Mouse (Mus musculus) cerebellum, postnatal 25 days (tissue): ENCODE measurements at regions not wholly inside any gene's neighbourhood (a gene's known extent, or its start where the extent isn't known, plus 50 kb on each side); places are given as distances from the start of the nearest gene placed in this dataset.
A peak's percentile ranks its signal among the peaks of the same experiment; 100 is the strongest.

Source experiments
- DNase-seq, 2 experiments: peaks; one replicate each; pipeline ENCODE4 v3.0.0; 2021; ENCODE audit warnings: mixed read lengths in 2 of 2

DNA sequence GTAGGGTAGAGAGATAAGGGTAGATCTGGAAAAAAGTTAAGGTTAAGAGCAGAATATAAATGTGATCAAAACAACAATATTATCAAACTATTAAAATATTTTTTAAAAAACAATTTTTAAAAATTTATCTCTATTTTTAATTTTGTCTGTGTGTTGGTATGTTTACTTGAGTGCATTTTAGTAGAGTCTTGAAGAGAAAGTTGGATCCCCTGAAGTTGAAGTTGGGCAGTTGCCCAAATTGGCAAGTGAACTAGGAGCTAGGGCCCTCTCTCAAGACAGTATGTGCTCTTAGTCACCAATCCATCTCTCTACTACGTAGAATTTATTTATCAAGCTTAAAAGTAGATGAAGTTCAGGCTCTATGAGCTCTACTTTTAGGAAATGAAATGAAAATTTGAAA, 59.9 kb downstream of the Adamts1 start:
- no peak for DNase-seq

DNA sequence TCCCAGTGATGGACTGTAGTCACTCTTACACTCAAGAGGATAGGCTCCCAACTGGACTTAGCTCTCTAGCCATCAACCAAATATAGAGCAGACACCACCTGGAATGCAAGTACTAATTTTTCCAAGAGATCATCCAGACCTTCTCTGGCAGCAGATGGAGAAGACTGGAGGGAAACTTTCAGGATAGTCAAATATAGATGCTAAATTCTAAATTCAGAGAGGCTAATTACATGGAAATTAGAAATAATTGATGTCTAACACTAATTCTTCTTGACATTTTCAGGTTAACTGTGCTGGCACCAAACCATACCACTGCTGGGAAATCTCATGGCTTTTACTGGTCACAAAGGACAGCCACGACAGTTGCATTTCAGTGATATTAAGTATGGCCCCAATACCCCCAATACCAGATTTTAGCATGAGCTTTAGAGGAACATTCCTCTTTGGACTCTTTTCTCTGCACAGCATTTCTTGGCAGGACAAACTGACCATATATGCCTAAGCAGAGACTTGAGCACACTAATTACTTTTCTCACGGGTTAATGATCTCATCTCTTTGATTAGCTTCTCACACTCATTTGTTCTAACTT, 64.2 kb downstream of the Adamts1 start:
- DNase-seq, result peak in 1 of 2 experiments; percentile 38

DNA sequence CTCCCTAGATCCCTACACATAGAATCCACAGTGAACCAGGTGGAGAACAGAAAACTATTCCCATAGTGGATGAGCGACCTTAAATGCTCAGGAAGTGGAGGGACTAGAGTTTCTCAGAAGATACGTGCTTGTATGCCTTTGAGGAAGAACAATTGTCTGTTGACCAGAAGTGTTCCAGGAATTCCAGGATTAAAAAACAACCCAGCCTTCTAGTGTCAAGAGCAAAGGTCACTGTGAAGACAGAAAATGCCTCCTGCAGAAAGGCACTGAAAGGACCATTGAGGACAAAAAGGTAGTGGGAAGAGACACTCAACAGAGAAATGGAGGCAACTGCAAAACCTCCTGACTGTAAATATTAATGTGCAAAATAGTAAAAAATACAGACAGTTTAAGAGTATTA, 74.9 kb downstream of the Adamts1 start:
- no peak for DNase-seq

DNA sequence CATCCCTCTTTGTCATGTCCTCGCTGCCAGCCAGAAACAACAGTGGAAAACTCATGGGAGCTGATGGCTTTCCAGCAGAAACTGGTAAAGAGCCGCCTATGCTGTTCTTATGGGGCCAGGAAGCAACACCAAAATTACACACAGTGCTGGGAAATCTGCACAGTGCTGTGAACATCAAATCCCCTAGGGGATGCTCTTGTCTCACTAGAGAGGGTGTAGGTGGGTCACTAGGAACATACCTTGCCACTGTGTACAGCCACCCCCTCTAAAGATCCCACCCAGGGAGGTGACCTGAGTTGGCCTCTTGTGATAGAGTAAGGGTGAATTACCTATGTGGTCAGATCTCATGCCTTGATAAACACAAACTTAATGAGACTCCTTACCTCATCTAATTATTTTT, 80.9 kb downstream of the Adamts1 start:
- no peak for DNase-seq

DNA sequence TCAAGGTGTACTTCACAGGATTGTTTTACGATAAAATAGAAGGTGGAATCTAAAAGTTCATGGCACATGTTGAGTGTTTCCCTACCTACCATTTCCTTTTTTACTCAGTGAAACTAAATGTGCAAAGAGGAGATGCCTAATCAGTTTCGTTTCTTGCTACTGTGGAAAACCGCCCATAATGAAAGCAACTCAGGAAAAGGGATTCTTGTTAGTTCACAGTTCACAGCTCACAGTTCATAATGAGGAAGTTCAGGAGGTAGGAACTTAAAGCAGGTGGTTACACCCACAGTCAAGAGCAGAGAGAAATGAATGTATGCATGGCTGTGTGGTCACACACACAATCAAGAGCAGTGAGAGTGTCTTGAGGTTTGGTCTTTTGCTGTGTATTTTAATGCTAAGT, 90.6 kb downstream of the Adamts1 start:
- DNase-seq, result no peak

DNA sequence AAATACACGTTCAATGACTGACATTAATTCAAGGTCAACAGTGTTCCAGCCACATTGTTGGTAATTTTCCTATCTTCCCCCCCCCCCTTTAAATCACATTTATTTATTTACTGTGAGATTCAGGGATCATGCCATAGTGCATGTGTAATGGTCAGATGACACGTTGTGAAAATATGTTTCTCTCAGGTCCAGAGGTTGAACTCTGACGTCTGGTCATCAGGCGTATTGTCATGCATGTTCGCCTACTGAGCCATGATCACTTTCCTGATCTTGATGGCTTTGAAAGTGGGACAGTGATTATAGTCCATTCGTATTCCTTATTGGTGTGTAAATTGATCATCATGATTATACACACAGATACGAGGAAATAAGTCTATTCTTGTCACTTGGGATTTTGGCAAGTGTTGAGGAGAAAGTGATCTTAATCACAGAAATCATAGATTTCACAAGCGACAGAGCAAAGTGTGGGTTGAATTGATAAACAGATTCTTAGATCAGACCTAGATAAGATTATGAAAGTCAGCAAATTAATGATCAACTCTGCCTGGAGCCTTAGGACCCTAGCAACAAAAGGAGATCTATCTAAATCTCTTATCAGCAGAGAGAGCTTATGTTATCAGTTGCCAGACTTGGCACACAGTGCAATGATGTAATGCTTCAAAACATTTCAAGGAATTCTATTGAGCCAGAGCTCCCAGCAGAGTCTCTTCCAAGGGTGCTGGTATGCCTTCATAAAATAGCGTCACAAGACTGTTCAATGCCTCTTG, 98.5 kb downstream of the Adamts1 start:
- no peak for DNase-seq

DNA sequence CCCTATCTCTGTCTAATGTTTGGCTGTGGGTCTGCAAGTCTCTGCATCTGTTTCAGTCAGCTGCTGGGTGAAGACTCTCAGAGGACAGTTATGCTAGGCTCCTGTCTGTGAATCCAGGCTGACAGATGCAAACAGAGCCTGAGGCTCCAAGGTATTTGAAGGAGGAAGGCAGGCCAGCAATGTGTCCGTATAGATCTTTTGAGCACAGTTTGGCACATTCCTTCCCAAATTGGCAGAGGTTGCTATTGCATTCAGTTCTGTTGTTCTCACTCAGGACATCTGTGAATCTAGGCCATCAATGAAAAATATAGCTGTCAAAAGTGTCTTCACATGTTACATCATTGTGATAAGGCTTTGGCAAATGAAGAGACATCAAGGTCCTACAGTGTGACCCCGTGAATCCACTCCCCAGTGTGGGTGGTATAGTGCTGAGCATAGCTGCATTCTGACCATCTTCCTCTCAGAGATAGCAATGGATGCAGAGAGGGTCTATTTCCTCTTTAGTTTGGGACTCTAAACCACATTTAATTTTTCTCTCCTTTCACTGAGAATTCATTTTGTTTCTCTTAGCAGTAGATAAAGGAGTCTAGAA, 99.9 kb downstream of the Adamts1 start:
- no peak for DNase-seq

DNA sequence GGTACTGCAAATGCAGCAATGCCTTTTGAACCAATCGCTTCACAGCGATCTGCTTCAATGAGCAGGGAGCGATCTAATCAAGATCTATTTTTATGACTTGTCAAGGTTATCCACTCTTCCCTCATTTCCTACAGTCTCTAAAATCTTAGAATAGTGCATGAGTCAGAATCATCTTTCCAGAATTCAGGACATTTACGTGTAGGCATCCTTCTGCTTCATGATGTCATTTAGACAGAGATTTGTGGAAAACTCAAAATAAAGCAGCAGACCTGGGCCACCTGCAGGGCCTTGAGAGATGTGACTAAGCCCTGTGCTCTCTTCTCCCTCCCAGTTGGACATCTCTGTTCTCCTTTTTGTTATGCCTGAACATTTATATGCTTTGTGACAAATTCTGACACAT, 103.6 kb downstream of the Adamts1 start:
- DNase-seq, result peak in 1 of 2 experiments; percentile 31

DNA sequence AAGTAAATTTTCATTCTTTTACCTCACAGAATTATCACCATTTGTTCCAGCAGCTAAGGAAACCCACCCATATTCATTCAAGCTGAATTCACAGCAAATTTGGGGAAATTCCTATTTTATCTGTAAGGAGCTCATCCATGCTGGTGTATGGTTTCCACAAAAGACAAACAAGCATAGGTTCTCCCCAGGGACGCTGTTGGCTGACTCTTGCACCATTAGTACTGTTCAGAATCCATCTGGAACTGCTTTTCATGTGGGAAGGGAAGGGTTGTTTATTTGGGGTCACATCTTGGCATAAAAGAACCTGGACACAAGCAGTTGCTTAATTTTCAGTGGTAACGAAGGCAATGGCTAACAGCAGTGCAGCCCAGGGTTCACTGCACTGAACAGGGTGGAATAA, 120.2 kb downstream of the Adamts1 start:
- no peak for DNase-seq

DNA sequence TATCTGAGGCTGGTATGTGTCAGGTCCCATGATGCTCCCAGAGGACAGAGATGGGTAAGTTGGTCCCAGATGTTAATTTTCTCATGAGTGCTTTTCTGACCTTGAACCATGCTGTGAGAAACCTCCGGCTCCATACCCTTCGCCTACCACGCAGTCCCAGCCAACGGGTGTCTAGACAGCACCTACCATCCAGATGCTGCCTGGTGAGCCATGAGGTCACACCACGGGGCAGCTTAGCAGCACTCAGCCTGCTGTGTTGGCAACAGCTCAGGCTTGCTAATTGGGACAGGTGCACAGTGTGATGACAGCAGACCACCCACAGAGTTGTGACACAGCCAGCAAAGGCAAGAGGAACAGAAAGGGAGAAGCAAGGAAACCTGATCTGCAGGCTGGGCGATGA, 122.6 kb downstream of the Adamts1 start:
- peak; percentile 64 to 80 for DNase-seq

DNA sequence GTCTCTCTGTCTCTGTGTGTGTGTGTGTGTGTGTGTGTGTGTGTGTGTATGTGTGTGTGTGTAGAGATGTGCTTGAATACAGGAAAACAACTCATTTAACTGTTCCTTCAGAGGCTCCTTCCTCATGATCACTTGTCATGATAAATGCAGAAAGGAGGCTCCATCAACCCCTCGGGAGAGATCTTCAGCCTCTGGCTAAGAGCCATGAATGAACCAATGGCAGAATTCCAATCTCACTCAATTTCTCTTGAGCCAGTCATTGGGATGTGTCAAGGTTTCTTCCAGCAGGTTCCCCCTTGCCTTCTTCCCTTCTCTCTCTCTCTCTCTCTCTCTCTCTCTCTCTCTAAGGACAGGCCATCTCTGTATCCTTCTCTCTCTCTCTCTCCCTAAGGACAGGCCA, 124.1 kb downstream of the Adamts1 start:
- peak in 1 of 2 experiments; percentile 12 for DNase-seq

DNA sequence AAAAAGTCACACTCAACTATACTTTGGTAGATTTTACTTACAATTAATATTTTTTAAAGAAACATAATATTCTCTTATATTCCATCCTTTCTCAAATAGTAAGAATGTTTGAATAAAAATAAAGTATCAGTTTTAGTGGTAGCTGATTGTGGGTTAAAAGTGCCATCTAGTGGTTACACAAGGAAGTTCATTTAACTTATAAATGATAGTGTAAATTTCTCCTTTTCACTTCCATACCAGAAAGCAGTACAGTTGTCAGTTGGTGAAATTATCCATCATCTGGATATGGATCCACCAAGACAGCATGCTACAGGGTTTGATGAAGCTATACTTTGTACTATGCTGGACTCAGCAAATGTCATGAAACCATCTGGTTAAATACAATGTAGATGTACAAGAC, 124.7 kb downstream of the Adamts1 start:
- DNase-seq, result no peak

DNA sequence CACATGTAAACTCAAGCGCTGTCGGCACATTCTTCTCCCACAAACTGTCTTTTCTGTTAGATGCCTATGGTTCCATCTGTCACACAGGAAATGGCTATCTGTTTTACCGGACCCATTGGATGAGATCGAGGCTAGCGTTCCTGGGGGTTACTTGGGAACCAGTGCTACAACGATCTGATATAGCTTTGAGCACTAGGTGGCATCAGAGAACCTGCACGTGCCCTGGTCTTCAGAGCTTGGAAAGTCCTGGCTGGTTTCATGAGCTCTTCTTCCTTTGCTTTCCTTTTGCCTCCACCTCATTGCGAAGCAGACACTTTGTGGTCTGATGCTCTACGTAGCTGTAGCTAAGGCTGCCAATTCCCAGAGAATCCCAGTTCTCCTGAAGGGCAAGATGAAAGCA, 123.8 kb upstream of the Cyyr1 start:
- DNase-seq, result peak; percentile 42 to 59

DNA sequence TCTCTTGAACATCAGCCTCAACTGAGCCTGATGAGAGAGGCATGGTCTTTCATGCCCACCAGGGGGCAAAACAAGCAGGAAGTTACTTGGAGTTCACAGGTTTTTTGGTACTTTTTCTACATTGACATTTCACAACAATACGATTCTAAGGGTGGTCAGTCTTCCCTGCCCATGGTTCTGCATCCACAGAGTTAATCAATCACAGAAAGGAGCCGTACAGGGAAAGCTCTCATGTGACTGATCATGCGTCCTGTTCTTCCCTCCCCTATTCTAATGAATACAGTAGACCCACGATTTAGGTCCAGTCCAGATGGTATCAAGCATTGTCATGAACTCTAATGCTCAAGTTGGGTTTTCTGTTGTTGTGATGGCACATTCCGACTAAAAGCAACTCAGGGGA, 115.6 kb upstream of the Cyyr1 start:
- DNase-seq, result no peak

DNA sequence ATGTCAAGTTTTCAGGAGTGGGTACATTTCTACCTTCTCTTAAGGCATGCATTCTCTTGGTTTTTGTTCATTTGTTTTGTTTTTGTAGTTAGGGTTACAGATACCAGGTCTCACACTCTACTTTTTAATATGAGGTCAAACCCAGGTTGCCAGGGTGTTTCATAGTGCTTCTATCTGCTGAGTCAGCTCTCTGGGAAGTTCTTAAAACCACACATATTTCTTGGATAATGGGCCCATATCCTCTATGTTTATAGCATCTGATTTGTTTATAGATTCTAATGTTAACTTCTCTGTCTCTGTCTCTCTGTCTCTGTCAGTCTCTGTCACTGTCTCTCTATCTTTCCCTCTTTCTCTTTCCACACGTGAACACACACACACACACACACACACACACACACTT, 114.6 kb upstream of the Cyyr1 start:
- no peak for DNase-seq

DNA sequence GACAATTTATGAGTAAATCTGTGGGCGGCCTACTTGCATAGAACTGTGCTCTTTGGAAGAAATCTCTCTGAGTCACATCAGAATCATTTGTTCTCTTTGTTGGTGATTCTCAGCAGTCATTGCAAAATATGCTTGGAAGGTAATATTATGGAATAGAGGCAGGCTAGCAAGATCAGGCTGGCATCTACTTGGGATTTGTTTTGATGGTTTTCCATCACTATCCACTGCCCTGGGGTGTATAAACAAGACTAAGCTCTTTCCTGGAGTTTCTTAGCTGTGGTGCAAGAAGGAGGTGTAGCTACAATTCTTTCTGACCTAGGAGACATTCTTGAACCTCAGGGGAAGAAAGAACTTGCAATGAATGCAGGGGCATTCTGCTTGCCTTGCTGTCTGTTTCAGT, 96.3 kb upstream of the Cyyr1 start:
- DNase-seq, result no peak

DNA sequence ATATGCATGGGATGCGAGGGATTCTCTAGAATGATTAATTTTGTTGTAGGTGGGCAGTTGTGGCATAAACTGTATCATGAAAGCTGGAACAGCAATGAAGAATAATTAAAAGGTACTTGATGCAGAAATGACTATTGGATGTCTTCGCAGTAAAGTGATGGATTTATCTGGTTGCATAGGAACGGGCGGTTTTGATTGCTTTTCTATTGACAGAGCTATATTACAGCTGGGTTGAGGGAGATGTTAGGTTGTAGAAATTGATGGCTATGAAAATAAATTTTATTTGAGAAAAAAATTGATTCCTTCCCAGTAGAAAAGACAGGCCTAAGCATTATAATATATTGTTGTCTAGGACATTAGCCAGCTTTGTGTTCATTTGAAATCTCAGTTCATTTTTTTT, 87.8 kb upstream of the Cyyr1 start:
- DNase-seq, result no peak

DNA sequence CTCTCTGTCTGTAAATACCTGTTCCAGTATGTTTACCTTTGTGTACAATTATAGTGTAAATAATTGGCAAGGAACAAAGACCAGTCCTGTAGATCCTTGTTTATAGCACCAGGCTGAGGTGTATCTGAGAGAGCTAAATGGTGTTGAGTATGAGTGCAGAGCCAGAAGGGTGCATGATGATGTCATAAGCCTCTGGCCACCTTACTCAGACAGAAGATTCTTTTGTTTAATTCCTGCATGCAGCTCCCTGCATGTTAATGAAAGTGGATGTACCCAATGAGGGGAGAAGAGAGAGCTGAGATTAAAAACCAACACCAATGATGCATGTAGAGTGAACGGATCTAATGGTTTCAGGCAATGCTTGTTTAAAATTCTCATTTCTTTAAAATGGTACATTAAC, 83.9 kb upstream of the Cyyr1 start:
- DNase-seq, result no peak

DNA sequence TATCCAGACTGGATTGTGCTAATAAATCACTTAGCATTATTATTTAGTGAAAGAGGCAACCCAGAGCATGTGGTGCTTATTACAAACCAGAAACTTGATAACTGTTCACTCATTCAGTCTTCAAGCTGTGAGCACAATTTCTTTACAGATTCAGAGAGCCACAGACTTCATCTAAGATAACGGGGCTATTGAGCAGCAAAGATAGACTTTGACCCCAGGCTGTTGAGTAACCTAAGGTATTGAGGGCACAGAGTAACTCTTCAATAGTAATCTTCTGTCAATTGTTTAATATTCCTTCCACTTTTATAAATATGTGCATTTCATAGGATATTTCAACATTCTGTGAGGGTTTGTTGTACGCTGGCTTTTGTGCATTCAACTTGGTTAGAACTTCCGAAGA, 76.5 kb upstream of the Cyyr1 start:
- no peak for DNase-seq

DNA sequence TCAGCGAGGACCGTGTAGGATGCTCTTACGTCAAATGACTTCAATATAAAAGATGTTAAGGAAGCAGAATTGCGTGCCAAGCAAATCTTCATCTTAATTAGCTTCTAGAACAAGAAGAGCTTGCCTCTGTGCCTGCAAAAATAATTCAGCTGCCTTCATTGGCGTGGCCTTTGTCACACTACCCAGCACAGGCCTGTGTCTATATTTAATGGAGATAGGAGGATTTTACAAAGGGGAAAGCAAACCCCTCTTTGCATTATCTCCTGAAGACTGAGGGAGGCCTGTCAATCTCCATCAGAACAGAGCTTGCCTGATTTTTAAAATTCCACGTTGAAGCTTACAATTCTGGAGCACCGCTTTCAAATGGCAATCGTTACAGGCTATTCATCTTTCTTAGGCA, 71.3 kb upstream of the Cyyr1 start:
- DNase-seq, result no peak

DNA sequence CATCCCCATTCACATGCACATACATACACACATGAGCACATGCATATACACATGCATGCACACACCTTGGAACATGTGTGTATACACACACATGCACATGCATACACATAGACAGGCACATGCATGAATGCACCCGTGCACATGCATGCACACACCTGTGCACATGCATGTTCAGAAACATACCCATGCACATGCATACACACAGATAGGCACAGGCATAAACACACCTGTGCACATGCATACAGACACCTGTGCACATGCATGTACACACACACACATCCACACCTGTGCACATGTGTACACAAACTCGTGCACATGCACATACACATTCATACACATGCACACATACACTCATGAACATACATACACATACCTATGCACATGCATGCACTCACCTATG, 50.9 kb upstream of the Cyyr1 start:
- DNase-seq, result no peak
